Mouse (Mus musculus) gastrocnemius, postnatal 4 days (tissue): ENCODE data around the gene Pld1. TPM values are rescaled to one million over a fixed set of nuclear protein-coding genes. Genes with fewer than 3 reads are reported as not detected.

Experiments
- DNase-seq, 2 experiments: peaks; one replicate each; pipeline ENCODE4 v3.0.0; 2021 to 2022; ENCODE audit warnings: low spot score in 2 of 2, mixed read lengths in 2 of 2
- total RNA-seq, 2 experiments: library from RNA; stranded (reverse); gene quantifications; 2 replicates each; pipeline ENCODE4 v1.2.3; 2021

The Pld1 gene
- total RNA-seq, 2 experiments from 2014 or later: 13.9 to 14.7 TPM

DNA sequence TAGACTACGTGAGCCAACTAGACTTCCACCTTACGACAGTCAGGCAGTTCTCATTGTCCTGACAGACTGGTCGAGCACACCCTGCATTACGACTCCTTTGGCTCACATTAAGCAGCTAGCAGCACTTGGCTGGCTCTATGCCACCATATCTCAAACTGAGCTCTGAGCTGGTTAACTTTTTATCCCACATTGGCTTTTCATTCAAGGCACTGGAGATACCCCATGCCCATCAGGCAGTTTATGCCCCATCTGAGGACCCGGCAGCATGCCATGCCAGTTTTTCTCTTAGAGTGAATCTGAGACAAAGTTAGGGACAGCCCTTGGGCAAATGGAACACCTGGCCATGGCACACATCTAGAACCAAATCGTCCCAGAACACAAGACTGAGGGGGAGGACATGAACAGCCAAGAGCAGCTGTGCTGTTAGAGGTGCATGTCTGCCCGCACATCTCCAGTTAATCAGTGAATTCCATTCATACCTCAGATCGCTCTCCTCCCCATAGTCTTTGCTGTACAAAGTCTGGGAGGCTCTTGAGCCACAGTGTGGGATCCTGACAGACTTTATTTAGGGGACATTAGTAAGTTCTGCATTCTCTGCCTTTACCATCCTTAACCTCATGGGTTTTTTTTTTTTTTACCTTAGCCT, 49.5 kb downstream of the Pld1 start:
- DNase-seq: no peak

DNA sequence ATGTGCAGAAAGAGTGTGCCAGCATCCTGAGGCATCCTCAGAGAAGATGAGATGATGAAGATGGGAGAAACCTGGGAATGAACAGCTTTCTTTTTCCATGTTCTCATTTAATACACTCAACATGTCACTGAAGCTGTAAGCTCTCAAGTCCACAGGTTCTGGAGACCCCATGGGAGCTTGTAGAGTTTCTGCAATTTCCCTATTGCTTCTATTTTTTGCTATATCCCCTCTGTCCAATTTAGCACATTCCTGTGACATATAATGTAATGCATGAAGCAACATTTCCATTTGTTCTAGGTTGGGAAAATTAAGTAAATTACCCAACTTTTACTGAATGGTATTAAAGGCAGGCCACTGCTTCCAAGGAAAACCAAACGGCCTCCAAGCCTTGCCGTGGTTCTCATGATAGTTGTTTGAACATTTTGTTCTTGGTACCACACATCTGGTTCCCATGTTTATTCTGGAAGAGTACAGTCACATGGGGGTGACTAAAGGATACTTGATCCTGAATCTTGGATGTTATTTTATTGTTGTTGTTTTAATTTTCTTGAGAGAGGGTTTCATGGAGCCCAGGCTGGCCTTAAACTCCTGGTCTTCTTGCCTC, 52.7 kb downstream of the Pld1 start:
- no peak for DNase-seq

DNA sequence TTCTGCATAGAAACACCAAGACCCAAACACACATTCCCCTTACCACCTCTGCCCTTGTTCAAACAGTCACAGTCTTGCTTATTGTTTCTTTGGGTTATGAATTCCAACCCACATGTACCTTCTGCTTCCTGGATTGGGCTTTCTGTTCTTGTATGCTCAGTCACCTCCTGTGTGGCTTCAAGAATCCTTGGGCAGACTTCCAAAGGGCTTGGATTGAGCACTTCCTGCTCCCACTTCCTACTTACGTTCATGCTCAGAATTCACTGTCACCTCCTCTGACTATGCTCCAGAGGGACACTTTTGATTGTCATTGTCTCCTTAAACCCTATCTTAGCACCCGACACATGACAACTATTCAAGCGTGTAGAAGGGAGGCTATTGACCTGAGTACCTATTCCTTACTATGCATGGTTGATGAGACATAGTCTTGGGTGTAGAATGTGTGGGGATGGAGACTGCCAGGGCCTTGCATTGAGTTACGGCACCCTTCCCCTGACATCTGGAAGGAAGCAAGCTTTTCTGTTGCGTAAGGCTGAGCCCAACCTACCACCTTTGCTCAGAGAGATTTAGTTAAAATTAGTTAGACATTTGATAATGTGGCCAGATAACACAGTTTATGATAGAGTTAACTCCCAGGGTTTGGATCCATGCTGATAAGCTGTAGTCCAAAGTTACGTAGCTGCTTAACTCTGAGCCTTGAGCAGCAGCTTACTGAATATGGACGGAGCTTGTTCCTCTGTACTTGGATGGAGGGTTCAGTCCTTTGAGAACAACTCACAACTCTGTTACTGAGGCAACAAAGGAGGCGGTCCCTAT, 55.9 kb downstream of the Pld1 start:
- no peak for DNase-seq

DNA sequence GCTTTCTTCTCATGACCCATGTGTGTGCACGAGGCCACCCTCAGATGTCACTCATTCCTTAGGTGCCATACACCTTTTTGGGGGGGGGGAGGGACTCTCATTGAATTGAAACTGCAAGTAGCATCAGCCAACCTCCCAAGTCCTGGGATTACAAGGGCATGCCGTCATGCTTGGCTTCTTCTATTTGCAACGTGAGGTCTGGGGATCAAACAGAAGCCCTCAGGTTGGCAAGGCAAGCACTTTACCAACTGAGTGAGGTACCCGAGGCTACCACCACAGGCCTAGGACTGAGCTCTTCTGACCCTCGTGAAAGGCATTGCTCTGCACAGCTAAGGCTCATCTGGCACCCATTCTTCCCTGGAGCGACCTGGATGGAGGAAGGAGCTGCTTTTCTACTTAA, 65.8 kb downstream of the Pld1 start:
- DNase-seq: no peak

DNA sequence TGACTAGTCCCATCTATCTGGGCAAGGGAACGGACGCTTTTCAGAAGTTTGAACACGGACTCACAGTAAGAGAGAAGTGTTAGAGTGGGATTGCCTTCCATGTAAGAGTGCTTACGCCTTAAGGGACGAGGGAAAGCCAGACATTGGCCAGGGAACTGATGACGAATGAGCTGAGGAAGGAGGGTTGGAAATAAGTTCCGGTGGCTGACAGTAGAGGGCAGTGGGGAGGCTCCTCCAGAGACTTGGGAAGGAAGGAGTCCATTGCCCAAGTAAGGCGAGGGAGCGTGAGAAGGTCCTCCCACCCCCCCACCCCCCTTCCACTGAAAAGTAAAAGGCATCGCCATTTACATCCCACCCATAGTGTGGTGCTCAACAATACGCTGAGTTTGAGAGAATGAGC, 69.2 kb downstream of the Pld1 start:
- DNase-seq: no peak

DNA sequence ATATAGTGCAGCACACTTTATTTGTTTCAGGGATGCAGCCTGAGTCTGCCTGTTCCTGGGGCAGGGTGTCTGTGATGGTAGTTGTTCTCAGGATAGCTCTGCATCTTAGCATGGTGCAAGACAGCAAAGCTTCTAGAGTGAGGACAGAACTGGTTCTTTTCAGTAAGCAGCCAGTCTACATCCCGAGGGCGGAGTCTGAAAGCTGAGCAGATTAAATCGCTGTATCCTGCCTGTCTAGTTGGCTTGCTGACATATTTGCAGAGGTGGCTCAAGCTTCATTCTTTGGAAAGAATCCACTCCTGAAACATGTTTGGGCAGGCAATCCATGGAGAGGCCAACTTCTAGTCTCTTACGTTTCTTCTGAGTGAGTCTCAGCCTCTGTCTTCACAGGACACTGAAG, 69.9 kb downstream of the Pld1 start:
- no peak for DNase-seq

DNA sequence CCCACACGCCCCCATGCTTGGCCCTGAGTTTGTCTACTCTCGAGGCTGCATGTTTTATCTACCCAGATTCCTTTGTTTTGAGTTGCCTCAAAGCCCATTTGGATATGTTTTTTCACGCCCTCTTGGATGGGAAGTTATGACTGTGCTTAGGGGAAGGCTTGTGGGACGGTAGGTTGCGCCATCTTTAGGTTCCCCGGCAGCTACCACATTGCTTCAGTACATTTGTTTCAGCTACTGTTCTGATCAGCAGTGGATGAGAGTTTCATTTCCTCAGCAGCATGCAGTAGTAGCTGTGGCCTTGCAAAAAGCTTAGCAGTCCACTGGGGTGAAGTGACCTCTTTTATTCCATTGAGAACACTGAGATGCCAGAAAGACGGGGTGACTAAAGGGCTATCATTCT, 73.7 kb downstream of the Pld1 start:
- no peak for DNase-seq

DNA sequence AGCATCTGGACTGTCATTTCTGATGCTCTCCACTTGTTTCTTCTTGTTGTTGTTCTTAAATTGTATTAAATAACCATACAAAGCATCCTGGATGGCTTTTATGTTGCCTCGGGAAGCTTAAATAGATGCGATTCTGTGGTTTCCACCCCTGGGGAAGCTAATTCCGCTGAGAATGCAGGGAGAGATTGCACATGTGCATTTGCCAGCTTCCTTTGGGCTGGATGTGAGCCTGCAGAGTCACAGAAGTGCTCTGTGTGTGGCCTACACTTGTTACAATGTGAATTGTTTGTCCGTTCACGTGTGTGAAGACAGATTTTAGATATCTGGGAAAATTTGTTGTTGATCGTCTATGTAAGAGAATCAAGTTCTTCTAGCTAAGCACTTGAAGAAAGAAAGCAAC, 74.9 kb downstream of the Pld1 start:
- no peak for DNase-seq

DNA sequence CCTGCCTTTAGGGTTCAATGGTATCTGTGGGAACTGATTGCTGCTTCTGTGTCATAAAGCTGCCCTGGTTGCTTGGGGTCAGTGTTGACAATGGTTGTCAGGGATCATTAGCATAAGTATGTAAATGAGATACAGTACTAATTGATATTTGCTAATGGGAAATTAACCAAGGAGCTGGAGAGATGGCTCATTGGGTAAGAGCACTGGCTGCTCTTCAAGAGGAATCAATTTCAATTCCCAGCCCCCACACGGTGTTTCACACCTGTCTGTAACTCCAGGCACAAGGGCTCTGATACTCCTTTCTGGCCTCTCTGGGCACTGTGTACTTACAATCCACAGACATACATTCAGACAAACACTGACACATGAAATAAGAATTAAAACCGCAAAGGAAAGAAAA, 78.5 kb downstream of the Pld1 start:
- DNase-seq: no peak

DNA sequence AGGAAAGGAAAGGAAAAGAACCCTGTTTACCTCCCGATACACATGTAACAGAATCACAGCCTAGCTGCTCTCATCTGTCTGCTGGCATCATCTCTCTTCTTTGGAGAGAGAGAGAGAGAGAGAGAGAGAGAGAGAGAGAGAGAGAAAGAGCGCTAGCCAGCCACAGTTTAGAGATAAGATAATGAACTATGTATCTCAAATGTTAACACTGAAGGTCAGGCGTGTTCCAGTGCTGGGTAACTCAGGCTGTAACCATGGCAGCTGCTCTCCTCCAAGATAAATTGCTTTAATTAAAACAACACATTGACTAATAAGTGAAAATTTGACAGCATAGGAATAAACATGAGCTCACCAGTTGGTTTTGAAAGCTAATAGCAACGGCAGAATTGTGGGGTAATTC, 81.2 kb downstream of the Pld1 start:
- no peak for DNase-seq

DNA sequence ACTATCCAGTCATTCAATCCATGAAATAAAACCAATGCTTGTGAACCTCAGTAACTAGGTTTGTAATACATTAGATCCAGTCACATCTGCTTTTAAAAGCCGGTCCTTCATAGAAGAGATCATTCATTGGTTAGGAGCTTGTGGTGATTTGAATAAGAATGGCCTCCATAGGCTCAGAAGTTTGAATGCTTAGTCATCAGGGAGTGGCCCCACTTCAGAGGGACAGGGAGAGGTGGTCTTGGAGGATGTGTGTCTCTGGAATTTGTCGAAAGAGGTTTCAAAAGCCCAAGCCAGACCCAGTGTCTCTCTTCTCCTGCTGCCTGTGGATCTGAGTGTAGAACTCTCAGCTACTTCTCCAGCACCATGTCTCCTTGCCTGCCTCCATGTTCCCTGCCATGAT, 81.9 kb downstream of the Pld1 start:
- DNase-seq: no peak

DNA sequence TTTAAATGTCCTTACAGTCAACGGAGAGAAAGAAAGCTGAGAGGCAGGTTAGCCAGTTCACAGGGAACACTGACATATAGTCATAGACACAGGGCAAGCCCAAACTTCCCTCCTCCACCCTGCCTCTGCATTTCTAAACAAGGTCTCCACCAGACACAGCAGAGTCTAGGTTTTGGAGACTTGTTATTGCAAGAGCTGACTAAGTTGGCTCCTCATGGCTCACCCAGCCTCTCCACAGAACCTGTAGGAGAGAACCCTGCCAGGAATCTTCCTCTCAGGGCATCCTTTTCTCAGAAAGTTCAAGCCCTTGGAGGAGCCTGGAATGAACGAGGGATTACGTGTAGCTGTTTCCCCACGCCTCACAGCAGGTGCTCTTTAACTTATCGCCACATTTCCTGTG, 83.7 kb downstream of the Pld1 start:
- no peak for DNase-seq

DNA sequence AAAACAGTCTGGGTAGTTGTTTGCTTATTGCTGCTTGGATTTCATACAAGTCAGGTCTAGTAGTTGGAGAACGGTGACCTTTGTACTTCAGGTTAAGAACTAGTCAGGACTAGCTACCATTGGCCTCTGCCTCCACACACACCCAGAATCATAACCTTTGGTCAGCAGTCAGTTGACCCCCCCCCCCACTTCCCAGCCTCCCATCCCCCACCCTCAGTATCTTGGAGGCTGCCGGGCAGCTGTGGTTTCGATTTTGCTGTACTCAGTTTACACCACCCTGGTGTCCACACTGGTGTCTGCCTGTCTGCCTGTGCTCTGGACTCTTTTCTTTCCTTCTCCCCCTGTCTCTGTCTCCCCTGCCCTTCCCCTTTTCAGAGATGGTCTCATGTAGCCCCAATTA, 88.4 kb downstream of the Pld1 start:
- DNase-seq: no peak

DNA sequence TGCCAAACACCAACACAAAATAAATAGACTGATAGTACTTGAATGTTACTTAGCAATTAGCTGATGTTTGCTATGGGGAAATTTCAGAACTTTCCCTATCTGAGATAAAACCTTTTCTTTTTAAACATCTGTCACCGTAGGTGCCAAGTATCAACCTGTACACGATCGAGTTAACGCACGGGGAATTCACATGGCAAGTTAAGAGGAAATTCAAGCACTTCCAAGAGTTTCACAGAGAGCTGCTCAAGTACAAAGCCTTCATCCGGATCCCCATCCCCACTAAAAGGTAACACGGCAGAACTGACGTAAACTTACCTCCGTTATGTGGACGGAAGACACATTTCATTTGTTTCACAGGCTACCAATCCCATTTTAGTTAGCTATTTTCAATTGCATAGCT, 90.0 kb downstream of the Pld1 start:
- DNase-seq: no peak

DNA sequence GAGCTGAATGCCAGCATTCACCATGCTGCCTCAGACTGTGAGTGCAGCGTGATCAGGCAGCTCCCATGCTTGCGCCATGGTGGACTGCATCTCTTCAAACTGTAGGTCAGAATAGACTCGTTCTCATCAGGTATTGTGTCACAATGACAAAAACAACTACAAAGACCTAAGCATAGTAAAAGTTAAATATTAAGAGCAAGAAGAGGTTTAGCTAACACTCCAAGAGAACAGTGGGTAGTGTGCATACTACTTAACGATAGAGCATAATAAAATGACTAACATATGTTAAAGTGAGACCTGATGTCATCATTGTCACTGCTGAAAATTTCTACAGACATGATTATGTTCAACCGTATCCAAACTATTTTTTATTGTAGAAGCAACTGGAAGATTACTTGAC, 92.4 kb downstream of the Pld1 start:
- no peak for DNase-seq

DNA sequence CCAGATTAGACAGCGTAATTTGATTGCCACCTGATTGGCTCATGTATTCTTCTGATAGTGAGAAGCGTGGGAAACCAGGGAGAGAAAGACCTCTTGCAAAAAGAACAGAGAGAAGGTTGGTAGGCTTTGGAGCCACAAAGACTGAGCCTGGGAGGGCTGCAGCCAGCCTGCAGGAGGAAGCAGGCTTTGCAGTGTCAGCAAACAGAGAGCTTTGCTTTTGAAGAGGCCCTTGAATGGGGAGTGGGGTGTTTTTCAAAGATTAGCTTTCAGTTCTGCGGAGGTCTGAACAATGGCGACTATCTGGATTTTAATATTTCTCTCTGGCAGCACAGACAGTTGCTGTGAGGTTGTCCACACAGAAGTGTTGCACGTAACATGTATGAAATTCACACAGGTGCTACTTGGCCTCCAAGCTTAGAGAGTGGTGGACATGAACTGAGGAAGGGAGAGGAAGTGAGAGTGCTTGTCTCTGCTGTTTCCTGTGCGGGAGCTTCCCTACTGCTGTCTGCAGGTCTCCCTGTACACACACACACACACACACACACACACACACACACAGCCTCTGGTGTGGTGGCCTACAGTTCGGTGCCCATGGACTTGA, 93.2 kb downstream of the Pld1 start:
- DNase-seq: no peak

DNA sequence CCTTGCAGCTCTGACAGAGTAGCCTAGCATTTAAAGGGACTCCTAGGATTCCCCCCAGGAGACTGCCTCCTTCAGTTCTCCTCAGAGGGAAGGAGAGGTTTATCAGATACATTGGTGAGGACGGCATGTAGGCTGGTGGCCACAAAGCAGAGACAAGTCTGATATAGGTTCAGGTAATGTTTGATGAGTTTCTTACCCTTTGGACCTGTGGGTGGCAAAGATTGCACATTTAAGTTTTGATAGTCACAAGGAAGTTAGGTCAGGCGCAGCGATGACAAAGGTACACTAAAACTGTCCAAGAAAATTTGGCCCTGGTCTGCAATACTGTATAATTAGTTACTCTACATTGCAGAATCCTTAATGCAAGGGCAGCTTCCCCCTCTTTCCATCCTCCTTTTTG, 95.4 kb downstream of the Pld1 start:
- no peak for DNase-seq

DNA sequence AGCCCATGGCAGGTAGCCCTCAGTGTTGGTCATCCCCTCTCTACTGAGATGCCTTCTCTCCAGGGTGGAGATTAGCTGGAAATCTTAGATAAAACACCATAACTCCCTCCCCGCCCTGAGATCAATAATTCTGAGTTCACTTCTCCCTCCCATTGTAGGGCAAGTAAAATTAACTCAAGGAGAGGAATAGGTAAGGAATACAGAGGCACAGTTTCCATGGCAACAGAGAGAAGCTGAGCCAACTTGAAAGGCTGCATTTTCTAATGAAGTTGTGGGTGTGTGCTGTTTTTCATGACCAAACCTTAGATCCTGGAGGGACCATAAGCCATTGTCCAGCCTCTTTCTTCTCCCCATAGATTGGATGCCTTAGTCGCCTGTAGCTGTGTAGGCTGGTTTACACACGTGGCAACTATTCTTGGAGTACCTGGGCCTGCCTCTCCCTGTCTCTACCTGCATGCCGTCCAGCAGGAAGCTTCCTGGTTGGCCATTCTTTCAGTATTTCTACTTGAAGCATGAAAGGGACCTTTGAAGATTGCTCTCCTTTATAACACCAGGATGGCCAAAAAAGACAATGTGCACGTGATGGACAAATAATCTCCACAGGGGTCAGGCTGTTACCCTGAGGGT, 96.3 kb downstream of the Pld1 start:
- no peak for DNase-seq

DNA sequence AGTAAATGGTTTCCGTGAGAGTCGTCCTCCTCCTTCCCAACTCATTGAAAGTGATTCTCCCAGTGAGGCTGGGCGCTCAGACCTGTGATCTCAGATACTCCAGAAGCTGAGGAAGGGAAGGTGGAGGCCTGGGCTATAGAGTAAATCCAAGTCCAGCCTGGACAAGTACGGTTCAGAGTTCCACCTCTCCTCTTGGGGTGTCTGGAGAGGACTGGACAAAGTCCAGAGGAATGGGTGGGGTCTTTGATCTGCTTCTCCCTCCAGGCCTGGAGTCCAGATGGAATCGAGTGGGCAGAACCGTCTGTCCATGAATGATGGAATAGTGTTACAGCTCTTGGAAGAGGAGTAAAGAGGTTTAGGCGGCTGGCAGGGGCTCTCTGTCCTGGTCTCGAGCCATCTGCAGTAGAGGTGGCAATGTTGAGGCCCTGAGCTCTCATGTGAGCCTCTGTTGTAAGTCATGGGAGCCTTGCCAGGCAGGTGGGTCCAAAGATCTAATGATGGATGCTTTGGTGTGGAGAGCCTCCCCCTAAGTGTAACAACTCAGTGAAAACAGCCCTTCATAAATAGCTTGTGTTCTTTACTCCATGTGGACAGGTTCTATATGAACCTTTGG, 98.9 kb downstream of the Pld1 start:
- no peak for DNase-seq

DNA sequence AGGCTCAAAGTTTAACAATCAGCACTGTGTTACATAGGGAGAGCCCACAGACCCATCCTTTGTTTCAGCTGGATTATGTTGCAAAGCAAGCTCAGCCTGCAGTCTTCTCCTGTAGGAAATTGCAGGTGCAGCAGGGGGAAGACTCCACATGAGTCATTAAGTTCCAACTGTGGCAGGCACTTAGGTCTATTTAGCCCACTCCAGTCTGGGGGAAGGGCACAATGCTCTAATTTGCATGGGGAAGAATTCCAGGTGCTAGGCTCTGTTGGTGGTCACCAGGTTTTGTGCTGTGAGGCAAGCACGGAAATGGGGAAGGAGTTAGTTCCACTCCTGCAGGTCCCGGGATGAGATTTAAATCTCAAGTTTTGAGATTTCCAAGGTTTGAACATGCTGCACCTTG, 99.6 kb downstream of the Pld1 start:
- DNase-seq: no peak

DNA sequence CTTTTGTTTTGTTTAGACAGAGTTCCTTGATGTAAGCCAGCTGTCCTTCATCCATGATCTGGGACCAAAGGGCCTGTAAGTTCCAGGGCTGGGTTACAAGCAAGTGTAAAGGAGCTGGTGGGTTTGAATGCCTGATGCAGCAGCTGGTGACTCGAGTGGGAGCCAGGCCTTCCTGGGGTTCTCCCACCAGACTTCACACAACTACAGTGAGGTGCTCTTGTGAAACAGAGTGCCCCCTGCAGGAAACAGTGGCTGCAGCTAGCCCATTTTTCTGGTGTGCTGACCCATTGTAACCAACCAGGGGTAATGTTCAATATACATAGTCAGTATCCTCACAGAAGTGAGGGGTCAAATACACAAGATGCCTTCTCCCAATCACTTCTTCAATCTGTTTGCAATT, 101.3 kb downstream of the Pld1 start:
- DNase-seq: peak in 1 of 2 experiments; percentile 22
